Mouse (Mus musculus): ENCODE data around the gene Comp. TPM values are rescaled to one million over a fixed set of nuclear protein-coding genes. Genes with fewer than 3 reads are reported as not detected.

Gene Comp
- total and polyA plus RNA-seq, 3 experiments, result 0.15 TPM; not detected in 2

GRCm38 (mm10) chr8:70397611-70398563 lies 24.5 kb downstream of the Comp start:
- no peak for TF ChIP-seq GATA2 (IDR thresholded peaks at IDR 0.05; ENCODE audit: borderline replicate concordance, low read depth, low read length)
- TF ChIP-seq POLR2AphosphoS5 (IDR thresholded peaks at IDR 0.05; ENCODE audit: insufficient replicate concordance, low read depth, low read length), result no peak
- no peak for TF ChIP-seq TAL1 (conservative IDR thresholded peaks at IDR 0.05; ENCODE audit: low read depth, low read length)
- TF ChIP-seq GATA1 (IDR thresholded peaks at IDR 0.05; ENCODE audit: borderline replicate concordance, low read length), result no peak
- no peak for TF ChIP-seq CTCF (IDR thresholded peaks at IDR 0.05; ENCODE audit: low read depth, low read length)
- H3K36me3 ChIP-seq (replicated peaks), result peaks cover 67% of the 10 kb centered on the region
- no peak overlapping the region for H3K4me3 ChIP-seq (ENCODE audit: low read depth, low read length)
- ATAC-seq (ENCODE audit: extremely low read depth, insufficient number of reproducible peaks, low FRiP score, poor library complexity, severe bottlenecking) (no peak), DNase-seq (ENCODE audit: low spot score) (no peak)
- H3K27me3 ChIP-seq (ENCODE audit: insufficient read depth, low read length), result no peaks in the 10 kb centered on the region
- H3K4me1 ChIP-seq (ENCODE audit: insufficient read depth, low read depth, low read length), result no peaks in the 10 kb centered on the region
- no peaks in the 10 kb centered on the region for H3K9me3 ChIP-seq (replicated peaks)

- H3K9me3 ChIP-seq (replicated peaks), result peaks cover 4% of the 10 kb centered on the region
- no peak overlapping the region for H3K4me3 ChIP-seq (ENCODE audit: low read depth, low read length)
- peaks cover 77% of the 10 kb centered on the region for H3K36me3 ChIP-seq (replicated peaks)
- H3K27me3 ChIP-seq (ENCODE audit: insufficient read depth, low read length), result no peaks in the 10 kb centered on the region
- no peak for TF ChIP-seq GATA1 (IDR thresholded peaks at IDR 0.05; ENCODE audit: borderline replicate concordance, low read length)
- no peak for TF ChIP-seq POLR2AphosphoS5 (IDR thresholded peaks at IDR 0.05; ENCODE audit: insufficient replicate concordance, low read depth, low read length)
- no peak for TF ChIP-seq CTCF (IDR thresholded peaks at IDR 0.05; ENCODE audit: low read depth, low read length)
- TF ChIP-seq TAL1 (conservative IDR thresholded peaks at IDR 0.05; ENCODE audit: low read depth, low read length), result no peak
- TF ChIP-seq GATA2 (IDR thresholded peaks at IDR 0.05; ENCODE audit: borderline replicate concordance, low read depth, low read length), result no peak
- ATAC-seq (ENCODE audit: extremely low read depth, insufficient number of reproducible peaks, low FRiP score, poor library complexity, severe bottlenecking) (no peak), DNase-seq (ENCODE audit: low spot score) (no peak)
- H3K4me1 ChIP-seq (ENCODE audit: insufficient read depth, low read depth, low read length), result peaks cover 33% of the 10 kb centered on the region
Measured at GRCm38 (mm10) chr8:70404212-70404611, 30.9 kb downstream of the Comp start.

DNA sequence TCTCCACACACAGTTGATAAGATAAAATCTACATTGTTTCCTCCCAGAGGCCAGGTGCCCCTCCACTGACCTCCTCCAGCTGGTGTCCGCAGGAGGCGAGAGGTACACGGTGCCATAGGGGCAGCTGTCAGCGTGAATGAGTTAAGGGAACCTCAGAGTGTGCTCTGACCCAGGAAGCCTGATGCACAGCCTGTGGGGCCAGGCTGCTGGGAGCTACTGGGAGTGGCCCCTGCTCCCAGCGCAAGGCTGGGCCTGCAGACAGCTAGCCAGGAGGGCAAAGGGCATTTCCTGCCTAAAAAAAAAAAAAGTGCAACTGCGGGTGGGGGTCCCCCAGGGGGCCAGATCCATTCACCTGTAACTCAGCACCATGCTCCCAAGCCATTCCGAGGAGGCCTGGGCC lies 31.8 kb downstream of the Comp start:
- peaks cover 78% of the 10 kb centered on the region for H3K36me3 ChIP-seq (replicated peaks)
- no peak for TF ChIP-seq GATA2 (IDR thresholded peaks at IDR 0.05; ENCODE audit: borderline replicate concordance, low read depth, low read length)
- TF ChIP-seq CTCF (IDR thresholded peaks at IDR 0.05; ENCODE audit: low read depth, low read length), result no peak
- no peak for TF ChIP-seq GATA1 (IDR thresholded peaks at IDR 0.05; ENCODE audit: borderline replicate concordance, low read length)
- TF ChIP-seq POLR2AphosphoS5 (IDR thresholded peaks at IDR 0.05; ENCODE audit: insufficient replicate concordance, low read depth, low read length), result no peak
- TF ChIP-seq TAL1 (conservative IDR thresholded peaks at IDR 0.05; ENCODE audit: low read depth, low read length), result no peak
- H3K9me3 ChIP-seq (replicated peaks), result peaks cover 4% of the 10 kb centered on the region
- peaks cover 37% of the 10 kb centered on the region for H3K4me1 ChIP-seq (ENCODE audit: insufficient read depth, low read depth, low read length)
- H3K27me3 ChIP-seq (ENCODE audit: insufficient read depth, low read length), result no peaks in the 10 kb centered on the region
- ATAC-seq (ENCODE audit: extremely low read depth, insufficient number of reproducible peaks, low FRiP score, poor library complexity, severe bottlenecking) (no peak), DNase-seq (ENCODE audit: low spot score) (no peak)
- no peak overlapping the region for H3K4me3 ChIP-seq (ENCODE audit: low read depth, low read length)

GRCm38 (mm10) chr8:70406427-70407069 lies 33.2 kb downstream of the Comp start:
- no peak for DNase-seq (ENCODE audit: low spot score)
- Histone ChIP-seq H3K9me3 (replicated peaks) (peaks cover 4% of the 10 kb centered on the region), H3K4me1 (ENCODE audit: insufficient read depth, low read depth, low read length) (peaks cover 41% of the 10 kb centered on the region), H3K27me3 (ENCODE audit: insufficient read depth, low read length) (no peaks in the 10 kb centered on the region), H3K4me3 (ENCODE audit: low read depth, low read length) (no peak overlapping the region), H3K36me3 (replicated peaks) (peaks cover 78% of the 10 kb centered on the region)
- TF ChIP-seq CTCF (IDR thresholded peaks at IDR 0.05; ENCODE audit: low read depth, low read length) (no peak), GATA1 (IDR thresholded peaks at IDR 0.05; ENCODE audit: borderline replicate concordance, low read length) (no peak)
- no peak for ATAC-seq (ENCODE audit: extremely low read depth, insufficient number of reproducible peaks, low FRiP score, poor library complexity, severe bottlenecking)

DNA sequence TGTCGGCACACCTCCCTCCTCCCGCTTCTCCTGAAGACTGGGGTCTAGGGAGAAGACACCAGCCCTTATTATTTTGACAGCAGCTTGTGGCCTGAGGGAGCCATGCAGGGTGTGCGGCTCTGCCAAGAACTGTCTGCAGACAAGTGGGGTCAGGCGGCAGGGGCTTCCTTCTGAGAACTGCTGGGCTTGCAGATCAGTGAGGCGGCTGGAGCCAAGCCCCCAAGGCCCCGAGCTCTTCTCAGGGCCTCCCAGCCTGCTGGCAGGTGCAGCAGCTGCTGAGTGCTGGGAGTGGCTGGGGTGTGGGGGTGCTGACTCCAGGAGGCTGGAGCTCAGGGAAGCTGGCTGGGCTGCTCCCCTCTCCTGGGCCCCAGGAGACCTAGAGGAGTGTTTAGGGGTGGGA lies 34.9 kb downstream of the Comp start:
- peaks cover 77% of the 10 kb centered on the region for H3K36me3 ChIP-seq (replicated peaks)
- 0 out of 2 replicates have a peak, but pooled peaks have one; percentile 28 for ATAC-seq (ENCODE audit: extremely low read depth, insufficient number of reproducible peaks, low FRiP score, poor library complexity, severe bottlenecking)
- no peaks in the 10 kb centered on the region for H3K27me3 ChIP-seq (ENCODE audit: insufficient read depth, low read length)
- peaks cover 52% of the 10 kb centered on the region for H3K4me1 ChIP-seq (ENCODE audit: insufficient read depth, low read depth, low read length)
- peaks cover 4% of the 10 kb centered on the region for H3K9me3 ChIP-seq (replicated peaks)
- peak; percentile 64 for DNase-seq (ENCODE audit: low spot score)
- peak overlapping the region; percentile 5; the same call in 1 of the 2 replicates for H3K4me3 ChIP-seq (ENCODE audit: low read depth, low read length)
- TF ChIP-seq POLR2AphosphoS5 (IDR thresholded peaks at IDR 0.05; ENCODE audit: insufficient replicate concordance, low read depth, low read length) (no peak), GATA1 (IDR thresholded peaks at IDR 0.05; ENCODE audit: borderline replicate concordance, low read length) (no peak), TAL1 (conservative IDR thresholded peaks at IDR 0.05; ENCODE audit: low read depth, low read length) (no peak), GATA2 (IDR thresholded peaks at IDR 0.05; ENCODE audit: borderline replicate concordance, low read depth, low read length) (no peak), CTCF (IDR thresholded peaks at IDR 0.05; ENCODE audit: low read depth, low read length) (no peak)

GRCm38 (mm10) chr8:70409019-70409418 lies 35.7 kb downstream of the Comp start:
- ATAC-seq (ENCODE audit: extremely low read depth, insufficient number of reproducible peaks, low FRiP score, poor library complexity, severe bottlenecking) (no peak), DNase-seq (ENCODE audit: low spot score) (no peak)
- Histone ChIP-seq H3K9me3 (replicated peaks) (peaks cover 4% of the 10 kb centered on the region), H3K27me3 (ENCODE audit: insufficient read depth, low read length) (no peaks in the 10 kb centered on the region), H3K36me3 (replicated peaks) (peaks cover 77% of the 10 kb centered on the region), H3K4me3 (ENCODE audit: low read depth, low read length) (peak overlapping the region; percentile 5; the same call in 1 of the 2 replicates), H3K4me1 (ENCODE audit: insufficient read depth, low read depth, low read length) (peaks cover 58% of the 10 kb centered on the region)
- TF ChIP-seq CTCF (IDR thresholded peaks at IDR 0.05; ENCODE audit: low read depth, low read length), result no peak
- TF ChIP-seq GATA2 (IDR thresholded peaks at IDR 0.05; ENCODE audit: borderline replicate concordance, low read depth, low read length), result no peak
- no peak for TF ChIP-seq POLR2AphosphoS5 (IDR thresholded peaks at IDR 0.05; ENCODE audit: insufficient replicate concordance, low read depth, low read length)
- no peak for TF ChIP-seq TAL1 (conservative IDR thresholded peaks at IDR 0.05; ENCODE audit: low read depth, low read length)
- no peak for TF ChIP-seq GATA1 (IDR thresholded peaks at IDR 0.05; ENCODE audit: borderline replicate concordance, low read length)

Data from G1E (cell line).